Mouse (Mus musculus) bone marrow, adult 2 months (tissue): ENCODE data around the gene Terf2. TPM values are rescaled to one million over a fixed set of nuclear protein-coding genes. Genes with fewer than 3 reads are reported as not detected.

Experiments used
- H3K27ac ChIP-seq: fragments of 200-500 bp; 2 replicates; pipeline ENCODE4 v1.5.1; 2012; ENCODE audit warnings: low read depth, mild to moderate bottlenecking, control low read depth, inconsistent platforms, low read length; ENCODE audit not compliant: control insufficient read depth, poor library complexity, insufficient read depth
- H3K4me1 ChIP-seq: fragments of 200-500 bp; 2 replicates; pipeline ENCODE4 v1.6.1; 2011; ENCODE audit warnings: low read length; ENCODE audit not compliant: control insufficient read depth, insufficient read depth
- H3K4me3 ChIP-seq: fragments of 200-500 bp; replicated peaks from 2 replicates; pipeline ENCODE3; 2011; ENCODE audit warnings: mild to moderate bottlenecking, low read depth, low read length, control low read depth; ENCODE audit not compliant: control insufficient read depth
- CTCF ChIP-seq: fragments of 200-500 bp; IDR thresholded peaks from 2 replicates; pipeline ENCODE4 v1.5.1; 2011; ENCODE audit warnings: low read length, control low read depth; ENCODE audit not compliant: control insufficient read depth, insufficient read depth
- POLR2A ChIP-seq: fragments of 200-500 bp; IDR thresholded peaks from 2 replicates; pipeline ENCODE4 v1.6.1; 2011; ENCODE audit warnings: low read depth, mild to moderate bottlenecking, control low read depth, low read length, borderline replicate concordance; ENCODE audit not compliant: control insufficient read depth
- WGBS: fragments of 180-500 bp; shearing (Covaris S2); methylation state at CpG from one replicate; pipeline ENCODE4 v1.1.7; 2018; 5-methylcytosine and 5-hydroxymethylcytosine counted together
- polyA plus RNA-seq: library from polyadenylated mRNA; stranded (reverse); fragments of >200 nt; gene quantifications from 2 replicates; pipeline ENCODE4 v1.2.4, GENCODE M21; 2011; ENCODE audit warnings: low replicate concordance; ENCODE audit not compliant: missing spikeins, insufficient read depth, insufficient read length

The Terf2 gene
- polyA plus RNA-seq, 1 experiment, result 24.7 TPM

- no peak overlapping the region for H3K4me3 ChIP-seq
- no peaks in the 10 kb centered on the region for H3K4me1 ChIP-seq
- no peak overlapping the region for H3K27ac ChIP-seq
- WGBS, result 92% methylated on average over 5 of the region's 5 CpGs
- TF ChIP-seq CTCF (no peak), POLR2A (no peak)
Observed at GRCm38 (mm10) chr8:107086018-107086417, 10.3 kb downstream of the Terf2 start.

- Histone ChIP-seq H3K4me3 (no peak overlapping the region), H3K4me1 (no peaks in the 10 kb centered on the region), H3K27ac (no peak overlapping the region)
- 95% methylated on average over 17 of the region's 17 CpGs for WGBS
- TF ChIP-seq POLR2A, result no peak
- peak; percentile 58 for TF ChIP-seq CTCF
Observed at GRCm38 (mm10) chr8:107085358-107085757, 11.0 kb downstream of the Terf2 start.

- TF ChIP-seq CTCF (no peak), POLR2A (no peak)
- Histone ChIP-seq H3K27ac (no peak overlapping the region), H3K4me3 (no peak overlapping the region), H3K4me1 (no peaks in the 10 kb centered on the region)
- 90% methylated on average over 7 of the region's 7 CpGs for WGBS
Observed at GRCm38 (mm10) chr8:107076239-107076888, 20.0 kb downstream of the Terf2 start.

GRCm38 (mm10) chr8:107074128-107074527 lies 22.2 kb downstream of the Terf2 start:
- 82% methylated on average over 1 of the region's 1 CpGs for WGBS
- H3K4me1 ChIP-seq, result no peaks in the 10 kb centered on the region
- no peak overlapping the region for H3K27ac ChIP-seq
- H3K4me3 ChIP-seq, result no peak overlapping the region
- TF ChIP-seq CTCF (no peak), POLR2A (no peak)

- Histone ChIP-seq H3K4me1 (no peaks in the 10 kb centered on the region), H3K27ac (no peak overlapping the region), H3K4me3 (no peak overlapping the region)
- 65% methylated on average over 4 of the region's 4 CpGs for WGBS
- TF ChIP-seq POLR2A, result no peak
- no peak for TF ChIP-seq CTCF
Observed at GRCm38 (mm10) chr8:107073706-107074105, 22.6 kb downstream of the Terf2 start.

- Histone ChIP-seq H3K27ac (no peak within 1 kb of the TSS), H3K4me3 (no peak within 1 kb of the TSS), H3K4me1 (no peaks in the 10 kb centered on the region)
- 49% methylated on average over 17 of the region's 17 CpGs for WGBS
- no peak for TF ChIP-seq POLR2A
- no peak for TF ChIP-seq CTCF
Observed at GRCm38 (mm10) chr8:107065511-107066496, 30.5 kb downstream of the Terf2 start, which contains the start of gene Tmed6. Gene Tmed6 (minus strand): TSS chr8:107065644.

- no peak overlapping the region for H3K27ac ChIP-seq
- no peak overlapping the region for H3K4me3 ChIP-seq
- TF ChIP-seq POLR2A (no peak), CTCF (no peak)
- H3K4me1 ChIP-seq, result no peaks in the 10 kb centered on the region
- 91% methylated on average over 1 of the region's 1 CpGs for WGBS
Observed at GRCm38 (mm10) chr8:107062613-107063012, 33.7 kb downstream of the Terf2 start.

GRCm38 (mm10) chr8:107056973-107057369 lies 39.4 kb downstream of the Terf2 start:
- no peak for TF ChIP-seq POLR2A
- peak; percentile 13; the same call in 1 of the 2 replicates for TF ChIP-seq CTCF
- H3K4me1 ChIP-seq, result peaks cover 1% of the 10 kb centered on the region; the same call in 1 of the 2 replicates
- peak overlapping the region; percentile 97 for H3K4me3 ChIP-seq
- WGBS, result 1% methylated on average over 33 of the region's 33 CpGs
- H3K27ac ChIP-seq, result peak overlapping the region; percentile 23
